Mouse (Mus musculus): ENCODE results near the gene Zfp711. TPM values are rescaled to one million over a fixed set of nuclear protein-coding genes. Genes with fewer than 3 reads are reported as not detected.

Zfp711 gene
- polyA plus RNA-seq (2012; rRNA removed): not detected in 2 replicates

DNA sequence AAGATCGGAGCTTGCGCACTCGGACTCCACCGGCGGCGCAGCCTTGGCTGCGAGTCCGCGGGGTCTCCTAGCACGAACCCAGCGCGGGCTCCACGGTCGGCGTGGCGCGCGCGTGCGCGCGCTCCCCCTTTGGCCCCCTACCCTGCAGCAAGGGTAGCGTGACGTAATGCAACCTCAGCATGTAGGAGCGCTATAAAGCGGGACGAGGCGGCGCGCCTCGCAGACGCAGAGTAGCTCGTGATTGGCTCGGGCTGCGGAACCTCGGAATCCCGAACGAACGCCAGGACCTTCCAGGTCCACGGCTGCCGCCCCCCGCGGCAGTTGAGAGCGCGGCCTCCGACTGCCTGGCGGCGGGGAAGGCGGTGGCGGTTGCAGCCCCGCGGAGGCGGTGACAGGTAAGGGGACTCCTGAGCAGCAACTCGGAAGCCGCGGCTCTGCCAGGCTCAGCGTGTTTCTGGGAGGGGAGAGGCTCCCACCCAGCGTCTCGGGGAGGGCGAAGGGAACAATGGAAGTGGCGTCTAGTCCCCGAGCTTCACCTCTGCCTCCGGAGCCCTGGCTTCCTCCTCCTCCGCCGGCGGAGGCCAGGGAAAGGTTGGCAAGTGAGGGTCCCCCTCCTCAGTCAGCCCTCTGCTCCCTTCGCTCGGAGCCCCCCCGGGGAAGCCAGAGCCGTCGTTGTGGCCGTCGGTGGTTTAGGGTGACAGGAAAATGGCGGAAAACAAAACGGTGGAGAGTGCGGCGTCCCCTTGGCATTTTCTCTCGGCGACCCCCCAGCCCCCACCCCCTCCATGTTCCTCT, at the start of gene Zfp711:
Gene Zfp711 (plus strand): TSS at position 16 of the 795 bp plus-strand sequence.

Other genes starting within 250 kb of the Zfp711 start
- not detected in 2 replicates for gene Satl1, start 193.7 kb upstream of the Zfp711 start, polyA plus RNA-seq (2012; rRNA removed)
- gene 2010106E10Rik, start 105.3 kb upstream of the Zfp711 start, polyA plus RNA-seq (2012; rRNA removed): not detected in 2 replicates
- gene Pof1b, start 98.1 kb downstream of the Zfp711 start, polyA plus RNA-seq (2012; rRNA removed): 0.41 and 0.48 TPM in 2 replicates

All from stomach, adult 2 months (tissue).